Comparison of ENCODE assay signal across 8 mouse cellular contexts in genomic region chr8:104339983-104340232, GRCm38 (mm10). TPM values are rescaled to one million over a fixed set of nuclear protein-coding genes. Genes with fewer than 3 reads are reported as not detected.
A peak's percentile ranks its signal among the peaks of the same experiment; 100 is the strongest.
DNase-seq lines count a peak whose midpoint lies in the region; ATAC-seq and TF ChIP-seq lines count a peak whose summit lies in the region.

No protein-coding gene starts in this region.

- H3K9ac ChIP-seq in kidney, embryonic 14.5 days (ENCODE audit: low read depth, low read length), result peak overlapping the region; percentile 90
- peak overlapping the region; percentile 66 for H3K9ac ChIP-seq in hindbrain, embryonic 11.5 days (ENCODE audit: low read depth, low read length)
- peak overlapping the region; percentile 80 for H3K9ac ChIP-seq in midbrain, embryonic 11.5 days (ENCODE audit: low read length)

- WGBS in kidney, embryonic 14.5 days, result 5% methylated on average over 6 of the region's 6 CpGs
- WGBS in hindbrain, embryonic 11.5 days, result 2% methylated on average over 6 of the region's 6 CpGs
- under 1% methylated on average over 6 of the region's 6 CpGs for WGBS in midbrain, embryonic 11.5 days

- no peak for TF ChIP-seq CTCF in bone marrow macrophage, adult 2 months (IDR thresholded peaks at IDR 0.05; ENCODE audit: low read depth, low read length)

- TF ChIP-seq POLR2A in bone marrow macrophage, adult 2 months (IDR thresholded peaks at IDR 0.05; ENCODE audit: borderline replicate concordance, low read depth, low read length), result no peak

- H3K36me3 ChIP-seq in kidney, embryonic 14.5 days (ENCODE audit: control insufficient read depth, insufficient read depth, low read length), result peaks cover 7% of the 10 kb centered on the region
- no peaks in the 10 kb centered on the region for H3K36me3 ChIP-seq in hindbrain, embryonic 11.5 days (ENCODE audit: control insufficient read depth, insufficient read depth, low read length)
- no peaks in the 10 kb centered on the region for H3K36me3 ChIP-seq in midbrain, embryonic 11.5 days (ENCODE audit: control insufficient read depth, insufficient read depth, low read length)

- no peak for DNase-seq in kidney, postnatal 4 days
- no peak for DNase-seq in hindbrain, embryonic 11.5 days (ENCODE audit: low spot score)
- no peak for DNase-seq in midbrain, embryonic 11.5 days (ENCODE audit: low spot score, missing footprints)
- DNase-seq in adrenal gland, postnatal 25 days, result no peak
- no peak for DNase-seq in yolk sac, embryonic 10.5 days (ENCODE audit: low spot score)
- DNase-seq in adrenal gland, postnatal 14 days, result no peak

- H3K27me3 ChIP-seq in kidney, embryonic 14.5 days (ENCODE audit: control insufficient read depth, insufficient read depth, low read length), result no peaks in the 10 kb centered on the region
- no peaks in the 10 kb centered on the region for H3K27me3 ChIP-seq in hindbrain, embryonic 11.5 days (ENCODE audit: control insufficient read depth, insufficient read depth, low read length)
- H3K27me3 ChIP-seq in midbrain, embryonic 11.5 days (ENCODE audit: control insufficient read depth, insufficient read depth, low read length), result no peaks in the 10 kb centered on the region

- H3K4me3 ChIP-seq in kidney, embryonic 14.5 days (ENCODE audit: low read length), result peak overlapping the region; percentile 80
- H3K4me3 ChIP-seq in bone marrow macrophage, adult 2 months (ENCODE audit: insufficient read depth, low read length), result peak overlapping the region; percentile 80
- peak overlapping the region; percentile 54 for H3K4me3 ChIP-seq in hindbrain, embryonic 11.5 days (ENCODE audit: low read depth, low read length)
- peak overlapping the region; percentile 55 for H3K4me3 ChIP-seq in midbrain, embryonic 11.5 days (ENCODE audit: low read depth, low read length)

- H3K27ac ChIP-seq in kidney, embryonic 14.5 days (ENCODE audit: low read depth, low read length), result peak overlapping the region; percentile 25; the same call in 1 of the 2 replicates
- peak overlapping the region; percentile 98 for H3K27ac ChIP-seq in bone marrow macrophage, adult 2 months (ENCODE audit: insufficient read depth, low read depth, low read length)
- no peak overlapping the region for H3K27ac ChIP-seq in hindbrain, embryonic 11.5 days (ENCODE audit: low read depth, low read length)
- no peak overlapping the region for H3K27ac ChIP-seq in midbrain, embryonic 11.5 days (ENCODE audit: low read depth, low read length)

- peak; percentile 1; the same call in 1 of the 2 replicates for ATAC-seq in kidney, embryonic 14.5 days (ENCODE audit: low FRiP score, low TSS enrichment)
- ATAC-seq in hindbrain, embryonic 11.5 days (ENCODE audit: low FRiP score), result peak; percentile 28; the same call in 1 of the 2 replicates
- ATAC-seq in midbrain, embryonic 11.5 days (ENCODE audit: low FRiP score), result peak; percentile 10

- peaks cover 8% of the 10 kb centered on the region for H3K4me1 ChIP-seq in kidney, embryonic 14.5 days (ENCODE audit: control insufficient read depth, insufficient read depth, low read length)
- H3K4me1 ChIP-seq in bone marrow macrophage, adult 2 months (ENCODE audit: control insufficient read depth, insufficient read depth, low read length), result peaks cover 41% of the 10 kb centered on the region
- no peaks in the 10 kb centered on the region for H3K4me1 ChIP-seq in hindbrain, embryonic 11.5 days (replicated peaks; ENCODE audit: control insufficient read depth, insufficient read depth, low read length)
- no peaks in the 10 kb centered on the region; the same call in 1 of the 2 replicates for H3K4me1 ChIP-seq in midbrain, embryonic 11.5 days (ENCODE audit: control insufficient read depth, insufficient read depth, low read length)

- peak overlapping the region; percentile 67 for H3K4me2 ChIP-seq in kidney, embryonic 14.5 days (replicated peaks; ENCODE audit: low read depth, low read length)
- peak overlapping the region; percentile 66 for H3K4me2 ChIP-seq in hindbrain, embryonic 11.5 days (replicated peaks; ENCODE audit: low read depth, low read length)
- H3K4me2 ChIP-seq in midbrain, embryonic 11.5 days, result peak overlapping the region; percentile 76

- no peaks in the 10 kb centered on the region for H3K9me3 ChIP-seq in kidney, embryonic 14.5 days (ENCODE audit: control insufficient read depth, low read length)
- H3K9me3 ChIP-seq in hindbrain, embryonic 11.5 days (ENCODE audit: control insufficient read depth, low read length), result no peaks in the 10 kb centered on the region
- H3K9me3 ChIP-seq in midbrain, embryonic 11.5 days (ENCODE audit: control insufficient read depth, low read length), result no peaks in the 10 kb centered on the region

RNA-seq across cellular contexts. Expression of gene Cmtm3, which starts 0.7 kb away (rescaled TPM):
- polyA plus RNA-seq in kidney, embryonic 14.5 days (2014; fragmentation: Nextera tagmentation; extraction: Ambion mirVana), result 167 and 169 TPM in 2 replicates
- polyA plus RNA-seq in bone marrow macrophage, adult 2 months (2012; ENCODE audit: insufficient read depth, insufficient read length, missing spikeins), result 227 and 236 TPM in 2 replicates
- 74.8 and 87.5 TPM in 2 replicates for polyA plus RNA-seq in hindbrain, embryonic 11.5 days (2014; fragmentation: Nextera tagmentation; extraction: Ambion mirVana)
- polyA plus RNA-seq in midbrain, embryonic 11.5 days (2014; fragmentation: Nextera tagmentation; extraction: Ambion mirVana), result 70.3 and 74.3 TPM in 2 replicates
- 73.6 and 85.9 TPM in 2 replicates for total RNA-seq in adrenal gland, postnatal 25 days (2021)
- total RNA-seq in adrenal gland, postnatal 14 days (2021), result 61.1 and 67.9 TPM in 2 replicates

RNA-seq across cellular contexts. Expression of gene Cmtm2b, which starts 17.9 kb away (rescaled TPM):
- polyA plus RNA-seq in kidney, embryonic 14.5 days (2014; fragmentation: Nextera tagmentation; extraction: Ambion mirVana), result not detected in 2 replicates
- polyA plus RNA-seq in bone marrow macrophage, adult 2 months (2012; ENCODE audit: insufficient read depth, insufficient read length, missing spikeins), result not detected in 2 replicates
- not detected in 2 replicates for polyA plus RNA-seq in hindbrain, embryonic 11.5 days (2014; fragmentation: Nextera tagmentation; extraction: Ambion mirVana)
- polyA plus RNA-seq in midbrain, embryonic 11.5 days (2014; fragmentation: Nextera tagmentation; extraction: Ambion mirVana), result not detected in 2 replicates
- total RNA-seq in adrenal gland, postnatal 25 days (2021), result not detected in 2 replicates
- not detected in 2 replicates for total RNA-seq in adrenal gland, postnatal 14 days (2021)

RNA-seq across cellular contexts. Expression of gene Gm11020, which starts 18.5 kb away (rescaled TPM):
- not detected in 2 replicates for polyA plus RNA-seq in kidney, embryonic 14.5 days (2014; fragmentation: Nextera tagmentation; extraction: Ambion mirVana)
- not detected in 2 replicates for polyA plus RNA-seq in bone marrow macrophage, adult 2 months (2012; ENCODE audit: insufficient read depth, insufficient read length, missing spikeins)
- polyA plus RNA-seq in hindbrain, embryonic 11.5 days (2014; fragmentation: Nextera tagmentation; extraction: Ambion mirVana), result not detected in 2 replicates
- not detected in 2 replicates for polyA plus RNA-seq in midbrain, embryonic 11.5 days (2014; fragmentation: Nextera tagmentation; extraction: Ambion mirVana)
- total RNA-seq in adrenal gland, postnatal 25 days (2021), result not detected in 2 replicates
- total RNA-seq in adrenal gland, postnatal 14 days (2021), result not detected in 2 replicates

RNA-seq across cellular contexts. Expression of gene Cmtm1, which starts 30.0 kb away (rescaled TPM):
- not detected in 2 replicates for polyA plus RNA-seq in kidney, embryonic 14.5 days (2014; fragmentation: Nextera tagmentation; extraction: Ambion mirVana)
- polyA plus RNA-seq in bone marrow macrophage, adult 2 months (2012; ENCODE audit: insufficient read depth, insufficient read length, missing spikeins), result not detected in 2 replicates
- polyA plus RNA-seq in hindbrain, embryonic 11.5 days (2014; fragmentation: Nextera tagmentation; extraction: Ambion mirVana), result not detected in 2 replicates
- not detected in 2 replicates for polyA plus RNA-seq in midbrain, embryonic 11.5 days (2014; fragmentation: Nextera tagmentation; extraction: Ambion mirVana)
- 0.52 and 1.0 TPM in 2 replicates for total RNA-seq in adrenal gland, postnatal 25 days (2021)
- not detected in 2 replicates for total RNA-seq in adrenal gland, postnatal 14 days (2021)

RNA-seq across cellular contexts. Expression of gene Gm45711, which starts 30.0 kb away (rescaled TPM):
- polyA plus RNA-seq in kidney, embryonic 14.5 days (2014; fragmentation: Nextera tagmentation; extraction: Ambion mirVana), result not detected in 2 replicates
- not detected in 2 replicates for polyA plus RNA-seq in bone marrow macrophage, adult 2 months (2012; ENCODE audit: insufficient read depth, insufficient read length, missing spikeins)
- not detected in 2 replicates for polyA plus RNA-seq in hindbrain, embryonic 11.5 days (2014; fragmentation: Nextera tagmentation; extraction: Ambion mirVana)
- not detected in 2 replicates for polyA plus RNA-seq in midbrain, embryonic 11.5 days (2014; fragmentation: Nextera tagmentation; extraction: Ambion mirVana)
- not detected in 2 replicates for total RNA-seq in adrenal gland, postnatal 25 days (2021)
- total RNA-seq in adrenal gland, postnatal 14 days (2021), result not detected in 2 replicates

Comparison
In these comparisons a context has a peak if more than half of its experiments do, and no peak if none do; other contexts are left out.
1. H3K27ac ChIP-seq: peak in kidney, embryonic 14.5 days (single experiment) and bone marrow macrophage, adult 2 months (single experiment); none in hindbrain, embryonic 11.5 days (single experiment) and midbrain, embryonic 11.5 days (single experiment).
2. Peak in every context shown above with its lines, with median percentiles within 50 percentile points of each other: ATAC-seq, H3K4me2 ChIP-seq, H3K4me3 ChIP-seq and H3K9ac ChIP-seq.